In genomic region chr1:120606641-120607575, GRCm38 (mm10) we compare ENCODE assay signal across 8 mouse cellular contexts. TPM values are rescaled to one million over a fixed set of nuclear protein-coding genes. Genes with fewer than 3 reads are reported as not detected.
A peak's percentile ranks its signal among the peaks of the same experiment; 100 is the strongest.
DNase-seq lines count a peak whose midpoint lies in the region; ATAC-seq lines count a peak whose summit lies in the region.

No protein-coding gene starts in this region.

- ATAC-seq in forebrain, embryonic 15.5 days (replicated peaks): peak; percentile 33; the same call in 1 of the 2 replicates

- WGBS in forebrain, embryonic 15.5 days: under 1% methylated on average over 50 of the region's 52 CpGs

- H3K27me3 ChIP-seq in forebrain, embryonic 15.5 days: peaks cover 78% of the 10 kb centered on the region

- no peaks in the 10 kb centered on the region for H3K9me3 ChIP-seq in forebrain, embryonic 15.5 days

- no peak overlapping the region for H3K27ac ChIP-seq in forebrain, embryonic 15.5 days (replicated peaks)

- H3K4me1 ChIP-seq in forebrain, embryonic 15.5 days: peaks cover 25% of the 10 kb centered on the region

- H3K9ac ChIP-seq in forebrain, embryonic 15.5 days (replicated peaks): no peak overlapping the region

- H3K4me2 ChIP-seq in forebrain, embryonic 15.5 days (replicated peaks): peak overlapping the region; percentile 15; the same call in 1 of the 2 replicates

- H3K4me3 ChIP-seq in forebrain, embryonic 15.5 days: peak overlapping the region; percentile 12; the same call in 1 of the 2 replicates

- H3K36me3 ChIP-seq in forebrain, embryonic 15.5 days: no peaks in the 10 kb centered on the region

- peak; percentile 21 for DNase-seq in adrenal gland, postnatal 25 days
- no peak for DNase-seq in adrenal gland, postnatal 36 days
- DNase-seq in 3T3-L1 (ENCODE audit: low read depth, low spot score): peak; percentile 32
- peak; percentile 51 to 68 for DNase-seq in kidney, postnatal 4 days
- DNase-seq in retina, postnatal 1 day: peak; percentile 71
- no peak for DNase-seq in urinary bladder, postnatal 4 days (ENCODE audit: low spot score in 2 of 2)
- DNase-seq in testis, postnatal 14 days (ENCODE audit: low spot score): no peak

RNA-seq across cellular contexts. Expression of gene En1, which starts 4.7 kb away (rescaled TPM):
- not detected in 2 replicates for total RNA-seq in adrenal gland, postnatal 25 days (2021)
- under 1 TPM in 1 of 2 experiments, not detected in 1; 0.10 TPM for total RNA-seq in adrenal gland, postnatal 36 days (2021)
- not detected in 2 replicates for polyA plus RNA-seq in forebrain, embryonic 15.5 days (2015; fragmentation: Nextera tagmentation; extraction: Ambion mirVana)

Comparison
In these comparisons a context has a peak if more than half of its experiments do, and no peak if none do; other contexts are left out.
1. DNase-seq: peak in adrenal gland, postnatal 25 days (single experiment), 3T3-L1 (single experiment), kidney, postnatal 4 days (2 of 2) and retina, postnatal 1 day (single experiment); none in adrenal gland, postnatal 36 days (0 of 2), urinary bladder, postnatal 4 days (0 of 2) and testis, postnatal 14 days (single experiment).